Mouse (Mus musculus) frontal cortex, postnatal 10 days (tissue): ENCODE results near the gene Uqcrc1.

Source experiments
- DNase-seq, 2 experiments: peaks; one replicate each; pipeline ENCODE4 v3.0.0; 2022; ENCODE audit warnings: low spot score in 2 of 2, mixed read lengths in 1 of 2

Gene Uqcrc1

GRCm38 (mm10) chr9:108936418-108937364 lies at the start of gene Uqcrc1:
TSS of gene Uqcrc1 (plus strand) at chr9:108936633.
- DNase-seq = peak; percentile 92 to 96

GRCm38 (mm10) chr9:108912308-108912707 lies 24.1 kb upstream of the Uqcrc1 start:
- DNase-seq = no peak

- no peak for DNase-seq
These were observed 23.3 kb upstream of the Uqcrc1 start for GRCm38 (mm10) chr9:108913161-108913560.

GRCm38 (mm10) chr9:108913621-108914020 lies 22.8 kb upstream of the Uqcrc1 start:
- DNase-seq = no peak

- peak; percentile 58 to 79 for DNase-seq
These were observed 21.9 kb upstream of the Uqcrc1 start, which contains the start of gene Tmem89 for GRCm38 (mm10) chr9:108914491-108914890. TSS of gene Tmem89 (plus strand) at chr9:108914619.

- DNase-seq = no peak
These were observed 10.5 kb upstream of the Uqcrc1 start for GRCm38 (mm10) chr9:108925897-108926296.

- DNase-seq = no peak
These were observed 8.0 kb upstream of the Uqcrc1 start for GRCm38 (mm10) chr9:108928424-108928823.

GRCm38 (mm10) chr9:108935991-108936390 lies 442 bp upstream of the Uqcrc1 start:
- no peak for DNase-seq

GRCm38 (mm10) chr9:108945111-108945510 lies 8.7 kb downstream of the Uqcrc1 start:
- no peak for DNase-seq

- no peak for DNase-seq
These were observed 9.2 kb downstream of the Uqcrc1 start for GRCm38 (mm10) chr9:108945608-108946007.

GRCm38 (mm10) chr9:108949231-108949966 lies 13.0 kb downstream of the Uqcrc1 start:
- no peak for DNase-seq

- DNase-seq = no peak
These were observed 13.7 kb downstream of the Uqcrc1 start for GRCm38 (mm10) chr9:108949967-108950728.

- DNase-seq = no peak
These were observed 16.7 kb downstream of the Uqcrc1 start, which contains the start of gene Col7a1 for GRCm38 (mm10) chr9:108953081-108953636. TSS of gene Col7a1 (plus strand) at chr9:108953586.

GRCm38 (mm10) chr9:108955241-108955640 lies 18.8 kb downstream of the Uqcrc1 start:
- DNase-seq = no peak

GRCm38 (mm10) chr9:108955846-108956245 lies 19.4 kb downstream of the Uqcrc1 start:
- no peak for DNase-seq

- no peak for DNase-seq
These were observed 27.1 kb downstream of the Uqcrc1 start for GRCm38 (mm10) chr9:108963577-108963976.

GRCm38 (mm10) chr9:108964338-108964737 lies 27.9 kb downstream of the Uqcrc1 start:
- DNase-seq = no peak

- no peak for DNase-seq
These were observed 34.2 kb downstream of the Uqcrc1 start for GRCm38 (mm10) chr9:108970623-108971022.

- DNase-seq = no peak
These were observed 40.0 kb downstream of the Uqcrc1 start for GRCm38 (mm10) chr9:108976483-108976882.

GRCm38 (mm10) chr9:108977966-108978365 lies 41.5 kb downstream of the Uqcrc1 start:
- no peak for DNase-seq

- no peak for DNase-seq
These were observed 46.1 kb downstream of the Uqcrc1 start for GRCm38 (mm10) chr9:108982498-108982897.
